Mouse (Mus musculus) embryonic facial prominence, embryonic 12.5 days (tissue): Measurements from ENCODE around the gene Uaca. TPM values are rescaled to one million over a fixed set of nuclear protein-coding genes. Genes with fewer than 3 reads are reported as not detected.
A peak's percentile ranks its signal among the peaks of the same experiment; 100 is the strongest.

Experiments
- ATAC-seq: fragments of 200-750 bp; cut with Nextera tagmentation; 2 replicates; pipeline ENCODE4 v1.8.0; 2017; ENCODE audit not compliant: insufficient number of reproducible peaks, insufficient read depth, low FRiP score, low TSS enrichment
- H3K27ac ChIP-seq: fragments of 300-500 bp; sonication (generic); 2 replicates; pipeline ENCODE4 v1.5.1; 2016; ENCODE audit warnings: mild to moderate bottlenecking
- H3K27me3 ChIP-seq: fragments of 300-500 bp; sonication (generic); 2 replicates; pipeline ENCODE4 v1.6.1; 2016; ENCODE audit warnings: mild to moderate bottlenecking, moderate library complexity
- H3K36me3 ChIP-seq: fragments of 300-500 bp; sonication (generic); 2 replicates; pipeline ENCODE4 v1.6.1; 2016; ENCODE audit warnings: mild to moderate bottlenecking
- H3K4me1 ChIP-seq: fragments of 300-500 bp; sonication (generic); 2 replicates; pipeline ENCODE4 v1.6.1; 2016
- H3K4me2 ChIP-seq: fragments of 300-500 bp; sonication (generic); replicated peaks from 2 replicates; pipeline ENCODE4 v1.6.1; 2016; ENCODE audit warnings: mild to moderate bottlenecking, moderate library complexity
- H3K4me3 ChIP-seq: fragments of 300-500 bp; sonication (generic); 2 replicates; pipeline ENCODE4 v1.5.1; 2016; ENCODE audit warnings: mild to moderate bottlenecking
- H3K9ac ChIP-seq: fragments of 300-500 bp; sonication (generic); 2 replicates; pipeline ENCODE4 v1.6.1; 2016; ENCODE audit warnings: mild to moderate bottlenecking, moderate library complexity
- H3K9me3 ChIP-seq: fragments of 300-500 bp; sonication (generic); 2 replicates; pipeline ENCODE4 v1.6.1; 2016; ENCODE audit warnings: mild to moderate bottlenecking, moderate library complexity
- WGBS: fragments of 180-500 bp; shearing (Covaris S2); methylation state at CpG from one replicate; pipeline ENCODE4 v1.1.7; 2016; 5-methylcytosine and 5-hydroxymethylcytosine counted together
- polyA plus RNA-seq: library from polyadenylated mRNA; unstranded; fragments of >200 nt; fragmentation: Nextera tagmentation; extraction: Ambion mirVana; gene quantifications from 2 replicates; pipeline ENCODE4 v1.2.1, GENCODE M21; 2016

Uaca gene
- polyA plus RNA-seq, 1 experiment from 2014 or later = 37.1 TPM

DNA sequence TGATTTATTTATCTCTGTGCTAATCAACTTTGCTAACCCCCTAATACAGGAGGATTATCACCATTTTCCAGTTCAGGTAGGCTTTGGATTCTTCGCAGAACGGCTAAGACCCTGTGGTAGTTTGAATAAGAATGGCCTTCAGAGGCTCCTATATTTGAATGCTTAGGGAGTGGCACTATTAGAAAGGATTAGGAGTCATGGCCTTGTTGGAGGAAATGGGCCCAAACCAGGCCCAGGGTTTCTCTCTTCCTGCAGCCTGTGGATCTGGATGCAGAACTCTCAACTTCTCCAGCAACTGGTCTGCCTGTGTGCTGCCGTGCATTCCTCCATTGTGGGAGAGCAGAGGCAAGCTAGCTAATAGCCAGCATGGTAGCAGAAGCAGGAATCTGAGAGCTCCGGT, 27.2 kb downstream of the Uaca start:
- Histone ChIP-seq H3K4me3 (no peak overlapping the region), H3K27me3 (no peaks in the 10 kb centered on the region), H3K4me2 (no peak overlapping the region), H3K27ac (no peak overlapping the region), H3K4me1 (peaks cover 10% of the 10 kb centered on the region; the same call in 1 of the 2 replicates), H3K36me3 (no peaks in the 10 kb centered on the region; the same call in 1 of the 2 replicates), H3K9me3 (no peaks in the 10 kb centered on the region), H3K9ac (no peak overlapping the region)
- 81% methylated on average over 4 of the region's 4 CpGs for WGBS
- ATAC-seq = no peak

DNA sequence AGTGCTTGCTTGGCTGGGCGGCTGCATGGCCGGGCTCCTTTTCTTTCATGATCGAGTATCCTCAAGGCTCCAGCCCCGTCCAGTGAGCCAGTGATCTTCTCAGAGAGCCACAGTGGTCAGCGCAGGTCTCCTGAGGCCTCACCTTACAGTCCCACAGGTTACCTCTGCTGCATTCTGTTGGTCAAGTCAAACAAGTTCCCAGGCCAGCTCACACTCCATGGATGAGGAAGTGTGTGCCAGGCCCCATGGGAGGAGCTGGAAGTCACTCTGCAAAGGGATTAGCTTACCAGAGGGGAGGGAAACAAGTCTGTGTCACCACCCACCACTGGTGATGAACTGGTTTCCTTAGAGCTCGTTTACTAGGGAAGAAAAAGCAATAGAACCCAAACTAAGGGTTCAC, 28.3 kb downstream of the Uaca start:
- 84% methylated on average over 6 of the region's 6 CpGs for WGBS
- no peak for ATAC-seq
- no peak overlapping the region for H3K4me2 ChIP-seq
- no peak overlapping the region for H3K9ac ChIP-seq
- H3K27ac ChIP-seq = no peak overlapping the region
- no peaks in the 10 kb centered on the region; the same call in 1 of the 2 replicates for H3K36me3 ChIP-seq
- H3K4me1 ChIP-seq = peaks cover 5% of the 10 kb centered on the region; the same call in 1 of the 2 replicates
- H3K4me3 ChIP-seq = no peak overlapping the region
- no peaks in the 10 kb centered on the region for H3K27me3 ChIP-seq
- H3K9me3 ChIP-seq = no peaks in the 10 kb centered on the region

DNA sequence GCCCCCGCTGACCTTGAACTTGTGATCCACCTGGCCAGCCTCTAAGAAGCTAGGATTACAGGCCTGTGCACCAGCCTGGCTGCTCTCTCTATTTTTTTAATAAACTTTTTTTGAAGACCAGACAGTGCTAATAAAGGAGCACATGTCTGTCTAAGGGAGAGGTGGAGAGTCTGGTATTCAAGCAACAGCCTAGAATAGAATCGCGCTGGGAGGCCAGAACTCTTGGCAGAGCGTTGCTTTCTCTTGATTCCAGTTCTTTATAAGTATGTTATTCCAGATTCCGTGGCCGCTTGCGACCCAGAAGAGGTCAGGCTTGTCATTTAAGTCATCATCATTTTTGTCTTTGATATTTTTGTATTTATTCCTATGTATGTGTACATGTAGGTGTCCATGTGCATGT, 31.2 kb downstream of the Uaca start:
- no peaks in the 10 kb centered on the region; the same call in 1 of the 2 replicates for H3K36me3 ChIP-seq
- no peak overlapping the region for H3K9ac ChIP-seq
- H3K4me2 ChIP-seq = no peak overlapping the region
- no peaks in the 10 kb centered on the region for H3K27me3 ChIP-seq
- no peak for ATAC-seq
- H3K9me3 ChIP-seq = no peaks in the 10 kb centered on the region
- H3K4me3 ChIP-seq = no peak overlapping the region
- no peaks in the 10 kb centered on the region for H3K4me1 ChIP-seq
- WGBS = 94% methylated on average over 7 of the region's 7 CpGs
- no peak overlapping the region for H3K27ac ChIP-seq

DNA sequence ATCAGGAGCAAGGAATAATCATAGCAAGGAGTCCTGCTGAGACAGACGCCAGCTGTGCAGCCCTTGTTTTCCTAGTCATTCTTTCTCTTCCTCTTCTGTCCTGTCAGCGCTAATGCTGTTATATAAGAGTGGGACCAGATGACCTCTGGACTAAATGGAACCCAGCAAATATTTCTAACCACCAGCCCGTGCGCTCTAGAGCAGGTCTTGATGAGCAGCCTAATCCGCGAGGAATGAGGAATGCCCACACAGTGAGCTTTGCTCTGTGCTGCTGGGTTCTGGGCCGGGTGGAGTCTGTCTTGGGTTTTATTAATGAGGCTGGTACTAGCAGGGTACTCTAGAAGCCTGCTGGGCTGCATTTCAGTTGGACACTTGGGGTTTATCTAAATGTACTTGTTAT, 32.4 kb downstream of the Uaca start:
- no peak for ATAC-seq
- Histone ChIP-seq H3K9me3 (no peaks in the 10 kb centered on the region), H3K27ac (no peak overlapping the region), H3K27me3 (no peaks in the 10 kb centered on the region), H3K4me3 (no peak overlapping the region), H3K4me2 (no peak overlapping the region), H3K36me3 (no peaks in the 10 kb centered on the region; the same call in 1 of the 2 replicates), H3K9ac (no peak overlapping the region), H3K4me1 (peaks cover 7% of the 10 kb centered on the region; the same call in 1 of the 2 replicates)
- 79% methylated on average over 7 of the region's 7 CpGs for WGBS

DNA sequence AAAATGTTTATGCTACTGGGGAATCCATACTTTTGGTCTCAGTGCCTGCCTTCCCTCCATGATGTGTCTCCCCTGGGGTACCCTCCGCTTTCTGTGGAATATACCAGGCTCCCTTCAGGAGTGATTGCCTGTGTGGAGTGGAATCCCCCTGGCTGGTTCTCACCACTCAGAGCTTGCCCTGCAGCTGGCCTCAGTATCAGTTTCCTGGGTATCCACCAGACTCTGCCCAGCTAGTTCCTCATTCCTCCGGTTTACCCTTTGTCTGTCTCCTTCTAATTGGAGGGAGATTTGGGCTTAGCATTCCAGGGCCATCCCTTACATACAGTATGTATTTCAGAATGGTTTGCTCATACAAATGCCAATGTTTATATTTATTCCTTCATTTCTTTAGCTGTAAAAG, 33.9 kb downstream of the Uaca start:
- no peak for ATAC-seq
- H3K9ac ChIP-seq = no peak overlapping the region
- H3K36me3 ChIP-seq = no peaks in the 10 kb centered on the region; the same call in 1 of the 2 replicates
- no peak overlapping the region for H3K27ac ChIP-seq
- no peak overlapping the region for H3K4me3 ChIP-seq
- H3K27me3 ChIP-seq = no peaks in the 10 kb centered on the region
- no peak overlapping the region for H3K4me2 ChIP-seq
- H3K9me3 ChIP-seq = no peaks in the 10 kb centered on the region
- 76% methylated on average over 2 of the region's 2 CpGs for WGBS
- peaks cover 10% of the 10 kb centered on the region; the same call in 1 of the 2 replicates for H3K4me1 ChIP-seq

DNA sequence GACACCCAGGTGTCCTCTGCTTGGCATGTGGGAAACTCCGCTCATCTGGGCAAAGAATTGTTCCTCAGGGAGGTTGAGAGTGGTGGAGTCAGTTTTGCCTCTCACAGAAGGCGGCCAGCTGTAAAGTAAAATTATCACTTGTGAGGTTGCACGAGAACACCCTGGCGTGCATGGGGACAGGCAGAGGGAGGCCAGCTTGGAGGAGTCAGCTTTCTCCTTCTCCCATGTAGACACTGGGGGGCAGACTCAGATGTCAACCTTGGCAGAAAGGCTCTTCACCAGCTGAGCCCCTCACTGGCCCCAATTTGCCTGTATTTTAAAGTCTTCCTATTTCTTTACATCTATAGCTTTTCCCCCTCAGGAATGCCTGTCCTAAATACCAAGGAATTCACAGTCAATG, 35.3 kb downstream of the Uaca start:
- Histone ChIP-seq H3K4me1 (peaks cover 10% of the 10 kb centered on the region; the same call in 1 of the 2 replicates), H3K9ac (no peak overlapping the region), H3K27ac (no peak overlapping the region), H3K27me3 (no peaks in the 10 kb centered on the region), H3K9me3 (no peaks in the 10 kb centered on the region), H3K36me3 (no peaks in the 10 kb centered on the region; the same call in 1 of the 2 replicates), H3K4me2 (no peak overlapping the region), H3K4me3 (no peak overlapping the region)
- 63% methylated on average over 4 of the region's 4 CpGs for WGBS
- ATAC-seq = no peak

DNA sequence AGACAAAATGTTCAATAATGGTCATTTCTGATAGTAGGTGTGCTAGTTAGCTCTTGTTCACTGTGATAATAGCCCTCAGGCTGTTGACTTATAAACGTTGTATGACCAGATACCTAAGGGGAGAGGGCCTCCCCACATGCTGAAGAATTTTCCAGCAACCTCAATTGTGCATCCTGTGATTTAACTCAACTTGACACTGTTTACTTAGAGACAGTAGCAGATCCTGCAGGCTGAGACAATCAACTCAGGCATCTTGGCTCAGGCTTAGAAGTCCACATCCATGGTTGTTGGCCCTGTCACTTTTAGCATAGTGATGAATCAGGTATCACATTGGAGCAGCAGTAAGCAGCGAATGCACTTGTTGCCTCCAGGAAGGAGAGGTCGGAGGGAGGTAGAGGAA, 35.7 kb downstream of the Uaca start:
- ATAC-seq = no peak
- H3K4me3 ChIP-seq = no peak overlapping the region

DNA sequence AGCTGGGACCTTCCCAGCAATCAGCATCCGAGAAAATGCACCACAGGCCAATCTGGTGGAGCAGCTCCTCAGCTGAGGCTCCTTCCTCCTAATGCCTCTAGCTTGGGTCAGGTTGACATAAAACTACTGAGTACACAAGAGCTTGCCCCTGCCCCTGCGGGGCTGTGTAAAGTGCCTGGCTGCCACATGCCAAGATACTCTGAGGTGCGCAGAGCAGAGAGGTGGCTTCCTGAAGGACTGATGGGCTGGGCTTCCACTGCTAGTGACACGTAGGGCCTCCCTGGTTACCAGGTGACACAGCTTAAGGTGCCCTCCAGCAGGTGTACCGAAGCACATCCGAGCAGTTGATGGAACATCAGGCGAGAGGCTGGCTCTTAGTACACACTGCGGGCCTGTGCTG, 37.9 kb downstream of the Uaca start:
- H3K27ac ChIP-seq = no peak overlapping the region
- no peak for ATAC-seq
- peaks cover 26% of the 10 kb centered on the region for H3K4me1 ChIP-seq
- H3K36me3 ChIP-seq = no peaks in the 10 kb centered on the region
- no peak overlapping the region for H3K4me3 ChIP-seq
- H3K9me3 ChIP-seq = no peaks in the 10 kb centered on the region
- no peak overlapping the region for H3K9ac ChIP-seq
- no peaks in the 10 kb centered on the region for H3K27me3 ChIP-seq
- H3K4me2 ChIP-seq = no peak overlapping the region
- WGBS = 94% methylated on average over 8 of the region's 8 CpGs

More for the DNA sequence above, 35.7 kb downstream of the Uaca start:
- Histone ChIP-seq H3K27me3 (no peaks in the 10 kb centered on the region), H3K4me2 (no peak overlapping the region), H3K9ac (no peak overlapping the region), H3K36me3 (no peaks in the 10 kb centered on the region; the same call in 1 of the 2 replicates), H3K9me3 (no peaks in the 10 kb centered on the region), H3K27ac (no peak overlapping the region), H3K4me1 (peaks cover 10% of the 10 kb centered on the region; the same call in 1 of the 2 replicates)
- WGBS = 59% methylated on average over 3 of the region's 3 CpGs

DNA sequence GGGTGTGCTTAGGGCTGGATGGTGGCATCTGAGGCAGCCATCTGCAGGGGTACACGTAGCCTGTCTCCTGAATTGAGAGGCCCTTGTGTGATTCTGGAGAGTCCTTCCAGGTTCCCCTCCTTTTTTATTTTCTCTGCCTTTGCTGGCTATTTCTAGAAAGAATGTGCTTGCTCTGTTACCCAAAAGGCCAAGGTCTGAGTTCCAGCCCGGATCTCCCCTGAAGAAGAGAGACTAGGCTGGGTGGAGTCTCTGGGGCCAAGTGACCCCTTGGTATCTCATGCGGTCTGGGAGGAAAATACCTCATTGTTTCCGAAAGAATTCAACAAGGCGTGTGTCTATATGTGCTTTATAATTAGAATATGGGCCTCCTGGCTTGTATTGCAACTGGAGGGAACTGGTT, 41.8 kb downstream of the Uaca start:
- Histone ChIP-seq H3K27me3 (no peaks in the 10 kb centered on the region), H3K9me3 (no peaks in the 10 kb centered on the region), H3K27ac (no peak overlapping the region), H3K4me1 (peaks cover 44% of the 10 kb centered on the region), H3K36me3 (no peaks in the 10 kb centered on the region), H3K4me3 (no peak overlapping the region), H3K4me2 (no peak overlapping the region), H3K9ac (no peak overlapping the region)
- ATAC-seq = no peak
- 73% methylated on average over 5 of the region's 5 CpGs for WGBS

DNA sequence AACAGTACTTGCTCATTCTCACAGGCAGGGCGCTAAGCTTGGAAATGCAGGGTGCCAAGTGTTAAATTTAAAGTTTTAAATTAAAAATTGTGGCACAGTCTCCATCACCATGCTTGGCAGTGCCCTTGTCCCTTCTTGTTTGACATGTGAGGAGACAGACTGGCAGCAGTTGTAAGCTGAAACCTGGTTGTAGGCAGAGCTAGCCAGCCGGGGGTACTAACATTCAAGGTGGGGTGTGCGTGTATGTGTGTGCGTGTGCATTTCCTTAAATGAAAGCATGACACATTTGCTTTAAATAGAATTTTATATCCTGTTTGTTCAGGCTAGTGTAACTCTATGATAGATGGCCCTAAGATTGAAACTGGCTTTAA, 42.7 kb downstream of the Uaca start:
- peaks cover 46% of the 10 kb centered on the region for H3K4me1 ChIP-seq
- H3K27me3 ChIP-seq = no peaks in the 10 kb centered on the region
- H3K27ac ChIP-seq = peak overlapping the region; percentile 84
- 37% methylated on average over 4 of the region's 4 CpGs for WGBS
- ATAC-seq = no peak
- no peaks in the 10 kb centered on the region for H3K9me3 ChIP-seq
- H3K36me3 ChIP-seq = no peaks in the 10 kb centered on the region
- H3K4me3 ChIP-seq = peak overlapping the region; percentile 27; the same call in 1 of the 2 replicates
- no peak overlapping the region for H3K9ac ChIP-seq
- H3K4me2 ChIP-seq = peak overlapping the region; percentile 54

DNA sequence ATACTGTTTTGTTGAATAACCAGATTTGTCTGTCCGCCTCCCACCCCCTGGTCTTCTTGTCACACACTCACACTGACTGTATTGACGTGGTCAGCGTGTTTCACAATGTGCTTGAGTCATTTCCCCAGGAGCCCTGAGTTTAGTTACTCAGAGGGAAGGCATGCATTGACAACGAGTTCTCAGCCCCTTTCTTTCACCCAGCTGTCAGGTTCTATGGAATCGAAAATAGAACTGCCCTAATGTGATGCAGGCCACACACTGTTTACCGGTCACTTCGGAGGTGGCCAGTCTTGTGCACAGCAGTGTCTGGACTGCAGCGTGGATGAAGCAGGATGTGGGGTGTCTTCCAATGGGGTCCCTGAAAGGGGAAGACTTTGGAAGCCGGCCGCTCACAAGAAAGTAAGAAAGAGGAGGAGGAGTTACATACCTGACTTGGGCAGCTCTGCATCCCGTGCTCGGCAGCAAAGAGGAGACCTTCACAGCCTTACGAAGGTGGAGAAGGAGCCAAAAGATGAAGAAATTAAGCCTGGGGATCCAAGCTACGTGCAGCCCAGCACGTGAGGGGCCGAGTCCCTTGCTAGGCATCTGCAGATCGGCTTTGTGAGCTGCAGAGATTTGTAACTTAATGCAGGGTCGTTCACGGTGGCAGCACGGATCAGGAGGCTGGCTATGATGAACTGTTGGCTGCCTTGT, 43.3 kb downstream of the Uaca start:
- no peaks in the 10 kb centered on the region for H3K9me3 ChIP-seq
- peak overlapping the region; percentile 54 for H3K4me2 ChIP-seq
- peaks cover 43% of the 10 kb centered on the region for H3K4me1 ChIP-seq
- no peaks in the 10 kb centered on the region for H3K36me3 ChIP-seq
- H3K9ac ChIP-seq = peak overlapping the region; percentile 46
- H3K4me3 ChIP-seq = peak overlapping the region; percentile 27
- no peaks in the 10 kb centered on the region for H3K27me3 ChIP-seq
- ATAC-seq = no peak; the same call in 1 of the 2 replicates
- peak overlapping the region; percentile 84 for H3K27ac ChIP-seq
- WGBS = 10% methylated on average over 20 of the region's 20 CpGs

DNA sequence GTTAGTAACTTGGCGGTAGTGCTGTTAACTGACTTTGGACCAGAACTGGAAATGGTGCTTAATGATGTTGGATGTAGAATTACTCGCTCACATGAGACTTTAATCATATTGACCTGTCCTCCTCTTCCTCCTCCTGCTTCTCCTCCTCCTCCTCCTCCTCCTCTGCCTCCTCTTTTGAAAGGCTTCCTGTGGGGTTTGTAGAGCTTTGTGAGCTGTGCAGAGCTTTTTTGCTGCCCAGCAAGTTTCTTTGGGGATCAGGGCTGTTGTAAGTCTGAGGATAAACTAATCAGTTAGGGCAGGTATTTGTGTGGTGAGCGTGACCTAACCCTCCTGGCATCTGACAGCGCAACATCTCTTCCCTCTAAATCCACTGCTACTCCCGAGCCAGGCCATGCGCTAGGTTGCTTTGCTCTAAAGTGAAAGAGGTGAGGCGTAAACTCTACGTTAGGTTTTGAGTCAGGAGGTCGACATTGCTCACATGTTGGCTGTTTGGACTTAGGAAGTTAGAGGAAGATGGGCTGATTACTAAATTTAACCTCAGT, 44.1 kb downstream of the Uaca start:
- Histone ChIP-seq H3K27me3 (no peaks in the 10 kb centered on the region), H3K9me3 (no peaks in the 10 kb centered on the region), H3K4me2 (peak overlapping the region; percentile 54; the same call in 1 of the 2 replicates), H3K4me3 (no peak overlapping the region), H3K36me3 (no peaks in the 10 kb centered on the region), H3K4me1 (peaks cover 43% of the 10 kb centered on the region), H3K27ac (peak overlapping the region; percentile 84), H3K9ac (0 out of 2 replicates have a peak overlapping the region, but pooled peaks have one; percentile 46)
- no peak for ATAC-seq
- WGBS = 51% methylated on average over 9 of the region's 9 CpGs
